Mouse (Mus musculus) liver, embryonic 14.5 days (tissue): Measurements from ENCODE around the gene Skil. TPM values are rescaled to one million over a fixed set of nuclear protein-coding genes. Genes with fewer than 3 reads are reported as not detected.

ENCODE experiments used
- ATAC-seq: fragments of 200-750 bp; cut with Nextera tagmentation; 2 replicates; pipeline ENCODE4 v1.8.0; 2017; ENCODE audit warnings: moderate number of reproducible peaks, mild to moderate bottlenecking, moderate library complexity; ENCODE audit not compliant: insufficient read depth
- DNase-seq, 3 experiments: peaks; one replicate each; pipeline ENCODE4 v3.0.0-alpha.2; 2012 to 2013; ENCODE audit warnings: low read depth in 3 of 3, low spot score in 3 of 3
- H3K27ac ChIP-seq: fragments of 300-500 bp; sonication (generic); 2 replicates; pipeline ENCODE4 v1.5.1; 2014; ENCODE audit warnings: moderate library complexity, mild to moderate bottlenecking, control low read depth, inconsistent platforms
- H3K27me3 ChIP-seq: fragments of 300-500 bp; sonication (generic); 2 replicates; pipeline ENCODE4 v1.6.1; 2014; ENCODE audit warnings: mild to moderate bottlenecking, low read length, moderate library complexity; ENCODE audit not compliant: control insufficient read depth, insufficient read depth
- H3K36me3 ChIP-seq: fragments of 300-500 bp; sonication (generic); replicated peaks from 2 replicates; pipeline ENCODE4 v1.6.1; 2014; ENCODE audit warnings: low read depth; ENCODE audit not compliant: control insufficient read depth, insufficient read depth
- H3K4me1 ChIP-seq, 2 experiments: fragments of 200-500 bp in 1 of 2; fragments of 300-500 bp in 1 of 2; sonication (generic) in 1 of 2; replicated peaks; 2 replicates each; pipeline ENCODE4 v1.6.1; 2012 to 2014; ENCODE audit warnings: antibody characterized with exemption in 1 of 2, inconsistent platforms in 1 of 2, low read length in 1 of 2; ENCODE audit not compliant: control insufficient read depth in 2 of 2, insufficient read depth in 2 of 2
- H3K4me2 ChIP-seq: fragments of 300-500 bp; sonication (generic); 2 replicates; pipeline ENCODE4 v1.6.1; 2014; ENCODE audit warnings: low read depth, mild to moderate bottlenecking, control low read depth, moderate library complexity
- H3K4me3 ChIP-seq, 2 experiments: fragments of 200-500 bp in 1 of 2; fragments of 300-500 bp in 1 of 2; sonication (generic) in 1 of 2; 2 replicates each; pipeline ENCODE4 v1.5.1; 2012 to 2014; ENCODE audit warnings: low read depth in 2 of 2, low read length in 2 of 2, mild to moderate bottlenecking in 2 of 2, control low read depth in 1 of 2, inconsistent platforms in 1 of 2, moderate library complexity in 1 of 2; ENCODE audit not compliant: insufficient read depth in 1 of 2
- H3K9ac ChIP-seq: fragments of 300-500 bp; sonication (generic); replicated peaks from 2 replicates; pipeline ENCODE4 v1.6.1; 2014; ENCODE audit warnings: mild to moderate bottlenecking, control low read depth, moderate library complexity
- H3K9me3 ChIP-seq: fragments of 300-500 bp; sonication (generic); 2 replicates; pipeline ENCODE4 v1.6.1; 2016; ENCODE audit warnings: low read length, mixed read lengths; ENCODE audit not compliant: control insufficient read depth
- CTCF ChIP-seq: IDR thresholded peaks from 2 replicates; pipeline ENCODE4 v1.5.1; 2016; ENCODE audit warnings: antibody characterized with exemption, low read depth, control low read depth
- EP300 ChIP-seq: IDR thresholded peaks from 2 replicates; pipeline ENCODE4 v1.6.1; 2016; ENCODE audit warnings: antibody characterized with exemption, low read depth
- WGBS: fragments of 180-500 bp; shearing (Covaris S2); extraction: QIAGEN DNeasy Blood & Tissue Kit; methylation state at CpG from one replicate; pipeline ENCODE4 v1.1.7; 2014; ENCODE audit not compliant: insufficient replicate concordance; 5-methylcytosine and 5-hydroxymethylcytosine counted together
- polyA plus RNA-seq, 2 experiments: library from polyadenylated mRNA; depleted of rRNA in 1 of 2; stranded (reverse) in 1 of 2; unstranded in 1 of 2; fragments of >200 nt; fragmentation: Nextera tagmentation in 1 of 2; extraction: Ambion mirVana in 1 of 2; gene quantifications; 2 replicates each; pipeline versions ENCODE4 v1.2.1 to v1.2.3; 2012 to 2014

Gene Skil
- polyA plus RNA-seq, 2 experiments = 2.7 to 4.2 TPM

GRCm38 (mm10) chr3:31097102-31097720 lies 2.4 kb downstream of the Skil start:
- WGBS = 80% methylated on average over 13 of the region's 13 CpGs
- H3K4me3 ChIP-seq = no peak overlapping the region
- no peak overlapping the region for H3K4me2 ChIP-seq
- peaks cover 9 to 11% of the 10 kb centered on the region in 2 experiments for H3K4me1 ChIP-seq
- ATAC-seq = no peak
- H3K9ac ChIP-seq = no peak overlapping the region
- H3K27ac ChIP-seq = no peak overlapping the region
- no peak for DNase-seq
- H3K36me3 ChIP-seq = no peaks in the 10 kb centered on the region
- H3K27me3 ChIP-seq = no peaks in the 10 kb centered on the region
- no peaks in the 10 kb centered on the region for H3K9me3 ChIP-seq
- no peak for TF ChIP-seq CTCF
- TF ChIP-seq EP300 = no peak

- no peak for ATAC-seq
- Histone ChIP-seq H3K9ac (no peak overlapping the region), H3K4me3 (no peak overlapping the region), H3K27me3 (no peaks in the 10 kb centered on the region), H3K27ac (no peak overlapping the region), H3K4me2 (no peak overlapping the region), H3K4me1 (peaks cover 8 to 10% of the 10 kb centered on the region in 2 experiments), H3K36me3 (no peaks in the 10 kb centered on the region), H3K9me3 (no peaks in the 10 kb centered on the region)
- DNase-seq = no peak
- TF ChIP-seq EP300 = no peak
- TF ChIP-seq CTCF = no peak
- WGBS = 77% methylated on average over 11 of the region's 11 CpGs
Measured at GRCm38 (mm10) chr3:31097976-31098375, 3.1 kb downstream of the Skil start.

GRCm38 (mm10) chr3:31098556-31098955 lies 3.7 kb downstream of the Skil start:
- no peak overlapping the region for H3K4me2 ChIP-seq
- ATAC-seq (no peak), DNase-seq (no peak)

GRCm38 (mm10) chr3:31100026-31100425 lies 5.2 kb downstream of the Skil start:
- Histone ChIP-seq H3K36me3 (no peaks in the 10 kb centered on the region), H3K9me3 (no peaks in the 10 kb centered on the region), H3K4me2 (no peak overlapping the region), H3K9ac (no peak overlapping the region), H3K27me3 (no peaks in the 10 kb centered on the region), H3K4me3 (no peak overlapping the region), H3K4me1 (peaks cover 4 to 6% of the 10 kb centered on the region in 2 experiments; a peak in 3 of 4 replicates), H3K27ac (no peak overlapping the region)
- TF ChIP-seq CTCF (no peak), EP300 (no peak)
- WGBS = 65% methylated on average over 5 of the region's 5 CpGs
- DNase-seq = no peak
- no peak for ATAC-seq

More at GRCm38 (mm10) chr3:31098556-31098955, 3.7 kb downstream of the Skil start:
- no peaks in the 10 kb centered on the region for H3K36me3 ChIP-seq
- H3K4me3 ChIP-seq = no peak overlapping the region
- no peak for TF ChIP-seq EP300
- H3K4me1 ChIP-seq = peaks cover 4 to 6% of the 10 kb centered on the region in 2 experiments; a peak in 3 of 4 replicates
- H3K9ac ChIP-seq = no peak overlapping the region
- 73% methylated on average over 1 of the region's 1 CpGs for WGBS
- no peaks in the 10 kb centered on the region for H3K27me3 ChIP-seq
- no peaks in the 10 kb centered on the region for H3K9me3 ChIP-seq
- no peak overlapping the region for H3K27ac ChIP-seq

GRCm38 (mm10) chr3:31100802-31101201 lies 5.9 kb downstream of the Skil start:
- ATAC-seq (no peak), DNase-seq (no peak)
- Histone ChIP-seq H3K36me3 (no peaks in the 10 kb centered on the region), H3K27ac (no peak overlapping the region), H3K27me3 (no peaks in the 10 kb centered on the region), H3K4me2 (no peak overlapping the region), H3K9me3 (no peaks in the 10 kb centered on the region), H3K9ac (no peak overlapping the region), H3K4me1 (peaks cover under 1 to 6% of the 10 kb centered on the region in 2 experiments; a peak in 3 of 4 replicates), H3K4me3 (no peak overlapping the region)
- TF ChIP-seq CTCF (no peak), EP300 (no peak)
- WGBS = 75% methylated on average over 3 of the region's 3 CpGs
